Mouse (Mus musculus): ENCODE results near the gene Tenm4.

The Tenm4 gene

GRCm38 (mm10) chr7:96524486-96525205 lies 353.6 kb downstream of the Tenm4 start:
- no peak for DNase-seq (ENCODE audit: low spot score in 2 of 2)

DNA sequence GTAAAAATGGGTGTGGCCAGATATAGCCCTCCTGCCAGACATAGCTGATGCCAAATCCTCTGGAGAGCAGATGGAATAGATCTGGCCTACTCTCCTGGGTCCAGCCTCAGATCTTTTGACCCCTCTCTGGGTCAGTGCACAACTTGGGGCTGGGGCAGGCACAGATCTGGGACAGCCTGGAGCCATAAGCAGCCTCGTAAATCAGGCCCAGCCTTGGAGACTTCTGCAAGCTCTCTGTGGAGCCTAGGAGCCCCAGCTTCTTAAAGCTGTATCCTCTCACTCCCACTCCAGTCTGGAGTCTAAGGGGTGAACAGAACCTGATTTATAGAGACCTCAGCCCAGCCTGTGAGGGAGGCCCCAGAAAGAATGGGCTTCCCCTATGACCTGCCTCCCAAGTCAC lies 354.3 kb downstream of the Tenm4 start:
- no peak for DNase-seq (ENCODE audit: low spot score in 2 of 2)

DNA sequence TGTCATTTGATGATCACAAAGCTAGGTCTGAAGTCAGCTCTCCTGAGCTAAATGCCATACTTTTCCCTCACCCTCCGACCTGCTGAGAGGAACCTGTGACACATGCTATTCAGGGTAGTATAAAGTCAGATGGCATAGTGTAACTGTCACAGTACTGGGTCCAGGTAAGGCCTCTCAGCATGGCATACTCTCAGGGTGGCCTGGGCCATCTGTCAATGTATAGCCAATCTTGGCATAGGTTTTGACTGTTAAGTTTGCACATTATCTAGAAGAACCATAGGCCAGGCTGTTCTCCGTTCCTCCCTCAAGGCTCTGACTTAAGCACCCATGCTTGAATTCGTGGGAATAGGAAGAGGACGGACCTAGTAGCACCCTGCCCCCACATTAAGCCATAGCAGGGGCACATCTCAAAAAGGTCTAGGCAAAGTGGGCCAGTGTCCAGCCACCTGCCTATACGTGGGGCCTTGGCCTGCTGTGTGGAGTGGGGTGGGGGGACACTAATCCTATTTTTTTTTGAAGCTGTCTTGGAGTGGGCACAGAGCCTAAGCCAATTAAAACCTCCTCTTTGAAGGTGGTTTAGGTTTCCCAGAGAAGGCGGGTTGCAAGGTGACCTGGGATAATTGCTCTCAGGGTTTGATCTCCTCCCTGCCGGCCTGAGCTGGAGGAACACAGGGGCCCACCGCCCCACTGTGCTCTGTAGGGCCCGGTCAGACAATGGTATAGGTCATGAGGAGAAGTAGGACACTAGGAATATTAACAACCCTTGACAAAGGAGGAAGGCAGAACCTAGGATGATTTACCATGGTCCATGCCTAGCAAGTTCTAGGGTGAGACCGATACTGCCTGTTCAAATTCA lies 359.8 kb downstream of the Tenm4 start:
- no peak for DNase-seq (ENCODE audit: low spot score in 2 of 2)

DNA sequence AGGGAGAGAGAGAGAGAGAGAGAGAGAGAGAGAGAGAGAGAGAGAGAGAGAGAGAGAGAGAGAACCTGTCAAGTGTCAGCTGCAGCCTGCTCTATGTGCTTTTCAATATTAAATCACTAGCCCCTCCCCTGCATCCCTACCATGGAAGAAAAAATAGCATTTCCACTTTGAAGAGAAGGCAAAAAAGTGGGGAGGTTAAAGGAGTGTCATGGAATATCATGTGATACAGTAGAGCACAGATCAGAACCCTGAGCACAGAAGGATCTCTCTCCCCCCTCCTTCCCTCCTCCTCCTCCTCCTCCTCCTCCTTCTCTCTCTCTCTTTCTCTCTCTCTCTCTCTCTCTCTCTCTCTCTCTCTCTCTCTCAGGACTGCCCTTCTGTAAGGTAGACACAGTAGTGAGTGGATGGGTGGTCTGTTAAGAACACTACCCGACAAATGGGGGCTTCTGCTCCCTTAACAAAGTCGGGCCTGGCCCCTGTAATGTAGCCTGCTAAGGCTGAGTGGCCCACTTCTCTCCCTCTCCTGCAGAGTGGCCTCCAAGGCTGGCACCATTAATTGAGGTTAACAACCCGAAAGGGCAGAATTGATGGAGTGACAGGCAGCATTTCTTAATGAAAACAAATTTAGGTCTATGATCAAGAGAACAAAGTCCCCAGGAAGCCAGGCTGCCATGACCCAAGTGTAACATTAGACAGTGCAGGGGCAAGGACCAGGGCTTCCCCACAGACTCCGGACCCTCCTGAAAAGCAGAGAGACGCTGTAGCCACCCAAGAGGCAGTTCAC lies 361.1 kb downstream of the Tenm4 start:
- no peak for DNase-seq (ENCODE audit: low spot score in 2 of 2)

GRCm38 (mm10) chr7:96532804-96533400 lies 361.9 kb downstream of the Tenm4 start:
- no peak for DNase-seq (ENCODE audit: low spot score in 2 of 2)

DNA sequence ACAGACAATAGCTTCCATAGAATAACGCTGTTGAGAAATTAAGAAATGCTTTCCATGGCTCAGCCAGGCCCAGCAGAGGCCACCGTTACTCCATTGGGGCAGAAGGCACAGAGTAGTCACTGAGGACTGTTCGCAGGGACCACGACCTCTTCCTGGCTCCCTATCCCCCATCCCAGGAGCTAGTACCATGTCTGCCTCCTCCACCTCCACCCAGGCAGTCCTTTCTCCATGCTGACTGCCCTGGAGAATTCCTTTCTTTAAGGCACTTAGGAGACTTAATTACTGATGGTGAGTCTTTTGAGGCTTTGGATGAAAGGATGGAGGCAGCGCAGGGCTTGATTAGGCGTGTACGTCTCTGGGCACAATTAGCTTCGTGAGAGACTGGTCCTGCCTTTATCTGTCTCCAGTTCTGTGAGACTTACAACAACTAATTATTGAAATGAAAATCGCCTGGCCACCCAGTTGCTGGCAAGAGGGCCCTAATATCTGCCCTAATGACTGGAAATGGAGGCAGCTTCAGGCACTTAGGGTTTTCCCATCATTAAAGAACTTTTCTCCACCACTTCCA lies 365.4 kb downstream of the Tenm4 start:
- DNase-seq (ENCODE audit: low spot score in 2 of 2) = no peak

DNA sequence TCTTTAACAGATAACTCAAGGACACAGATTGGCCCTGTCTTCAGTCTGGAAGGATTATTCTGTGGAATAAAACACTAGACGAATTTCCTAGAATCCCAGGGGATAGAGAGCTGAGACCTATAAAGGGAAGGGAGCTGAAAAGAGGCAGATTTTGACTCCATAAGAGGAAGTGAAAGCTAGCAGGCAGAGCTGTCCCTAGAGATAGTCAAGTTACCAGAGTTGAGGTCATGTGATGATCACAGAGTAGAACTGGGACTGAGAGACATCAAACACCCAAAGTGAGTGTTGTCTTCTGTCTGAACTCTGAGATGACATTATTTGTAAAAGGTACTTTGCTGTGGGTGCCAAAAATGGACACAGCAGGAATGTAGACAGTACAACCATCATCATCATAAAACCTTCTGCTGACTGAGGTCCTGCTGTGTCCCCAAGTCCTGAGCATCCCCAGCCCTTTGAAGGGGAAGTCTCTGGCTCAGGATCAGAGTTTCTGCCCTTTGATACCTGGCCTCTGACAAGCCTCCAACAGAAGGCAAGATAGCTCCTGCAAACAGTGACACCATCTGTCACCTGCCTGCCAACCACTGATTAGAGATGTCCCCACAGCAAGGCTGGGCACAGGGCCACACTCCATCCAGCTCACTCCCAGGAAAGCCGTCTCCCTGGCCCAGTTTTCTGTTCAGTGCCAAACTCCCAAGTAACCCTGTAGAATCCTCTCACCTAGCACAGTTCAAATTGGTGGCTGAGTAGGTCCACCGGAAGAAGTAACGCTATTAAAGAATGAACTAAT lies 368.4 kb downstream of the Tenm4 start:
- peak; percentile 4 to 19 for DNase-seq (ENCODE audit: low spot score in 2 of 2)

- DNase-seq (ENCODE audit: low spot score in 2 of 2) = no peak
Measured at GRCm38 (mm10) chr7:96540458-96541096, 369.5 kb downstream of the Tenm4 start.

DNA sequence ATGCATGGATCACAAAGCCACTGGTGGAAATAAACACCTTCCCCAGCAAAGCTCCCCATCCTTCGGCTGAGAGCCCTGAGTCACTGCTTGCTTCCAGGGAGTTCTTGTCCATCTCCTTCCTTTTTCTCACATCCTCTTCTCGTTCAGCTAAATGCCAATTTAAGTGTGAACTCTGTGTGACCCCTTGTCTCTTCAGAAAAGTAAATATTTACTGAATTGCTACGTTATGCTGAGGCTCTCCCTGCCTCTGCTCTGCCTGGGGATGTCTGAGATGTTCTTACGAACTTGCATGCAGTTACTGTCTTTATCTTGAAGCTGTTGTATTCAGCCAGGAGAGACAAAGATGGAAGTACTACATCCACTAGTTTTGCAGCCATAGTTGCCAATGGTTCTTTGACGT lies 374.9 kb downstream of the Tenm4 start:
- DNase-seq (ENCODE audit: low spot score in 2 of 2) = no peak

GRCm38 (mm10) chr7:96551809-96552208 lies 380.8 kb downstream of the Tenm4 start:
- no peak for DNase-seq (ENCODE audit: low spot score in 2 of 2)

GRCm38 (mm10) chr7:96552292-96552860 lies 381.3 kb downstream of the Tenm4 start:
- no peak for DNase-seq (ENCODE audit: low spot score in 2 of 2)

DNA sequence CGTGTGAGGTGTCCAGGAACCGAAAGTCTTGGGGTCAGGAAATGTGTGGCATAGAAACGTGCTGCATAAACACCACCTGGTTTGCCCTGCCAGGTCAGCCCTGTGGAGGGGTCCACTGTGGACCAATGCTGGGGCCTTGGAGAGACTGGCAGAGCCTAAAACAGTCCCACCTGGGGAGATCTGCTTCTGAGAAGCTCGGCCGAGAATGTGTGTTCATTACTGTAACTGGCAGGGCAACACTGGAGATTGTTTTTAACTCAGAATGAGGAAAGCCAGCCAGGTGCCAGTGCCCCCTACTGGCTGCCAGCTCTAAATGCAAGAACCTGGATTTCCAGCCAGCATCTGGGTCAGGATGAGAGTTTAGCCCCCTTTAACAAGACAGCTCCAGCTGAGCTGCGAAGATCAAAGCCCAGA lies 383.2 kb downstream of the Tenm4 start:
- no peak for DNase-seq (ENCODE audit: low spot score in 2 of 2)

DNA sequence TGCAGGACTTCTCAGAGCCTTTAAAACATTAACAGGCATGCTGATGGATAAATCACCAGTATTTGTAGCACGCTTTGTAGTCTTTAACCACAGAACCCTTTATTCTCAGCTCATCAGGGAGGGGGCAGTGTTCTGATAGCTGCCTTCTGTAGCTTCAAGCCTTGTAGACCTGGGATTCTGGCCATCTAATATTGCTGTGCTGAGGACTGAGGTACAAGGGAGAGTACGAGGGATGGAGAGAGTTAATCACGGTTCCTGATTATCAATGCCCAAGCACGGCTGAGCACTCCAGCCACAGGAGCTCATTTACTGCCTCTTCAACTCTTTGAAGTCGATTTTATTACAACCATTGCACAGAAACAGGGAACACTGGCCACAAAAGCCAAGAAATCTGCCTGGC lies 384.2 kb downstream of the Tenm4 start:
- DNase-seq (ENCODE audit: low spot score in 2 of 2) = no peak

- DNase-seq (ENCODE audit: low spot score in 2 of 2) = no peak
Measured at GRCm38 (mm10) chr7:96556756-96557155, 385.7 kb downstream of the Tenm4 start.

DNA sequence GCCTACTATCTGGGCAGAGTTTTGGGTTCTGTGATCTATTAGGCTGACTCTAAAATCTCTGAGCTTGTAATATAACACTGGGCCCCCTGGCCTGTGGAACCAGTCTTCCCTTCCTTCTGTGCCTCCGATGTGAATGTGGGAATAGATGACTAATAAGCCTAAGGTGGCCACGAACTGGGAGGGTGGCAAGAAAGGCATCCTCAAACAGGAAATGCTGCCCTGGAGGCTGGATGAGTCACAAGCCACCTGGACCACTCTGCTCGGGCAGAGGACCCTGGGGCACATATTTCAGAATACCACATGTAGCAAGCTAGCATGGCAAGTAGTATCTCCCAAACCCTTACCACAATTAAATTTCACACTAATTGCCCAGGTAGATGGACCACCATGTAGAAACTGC lies 391.8 kb downstream of the Tenm4 start:
- DNase-seq (ENCODE audit: low spot score in 2 of 2) = no peak

DNA sequence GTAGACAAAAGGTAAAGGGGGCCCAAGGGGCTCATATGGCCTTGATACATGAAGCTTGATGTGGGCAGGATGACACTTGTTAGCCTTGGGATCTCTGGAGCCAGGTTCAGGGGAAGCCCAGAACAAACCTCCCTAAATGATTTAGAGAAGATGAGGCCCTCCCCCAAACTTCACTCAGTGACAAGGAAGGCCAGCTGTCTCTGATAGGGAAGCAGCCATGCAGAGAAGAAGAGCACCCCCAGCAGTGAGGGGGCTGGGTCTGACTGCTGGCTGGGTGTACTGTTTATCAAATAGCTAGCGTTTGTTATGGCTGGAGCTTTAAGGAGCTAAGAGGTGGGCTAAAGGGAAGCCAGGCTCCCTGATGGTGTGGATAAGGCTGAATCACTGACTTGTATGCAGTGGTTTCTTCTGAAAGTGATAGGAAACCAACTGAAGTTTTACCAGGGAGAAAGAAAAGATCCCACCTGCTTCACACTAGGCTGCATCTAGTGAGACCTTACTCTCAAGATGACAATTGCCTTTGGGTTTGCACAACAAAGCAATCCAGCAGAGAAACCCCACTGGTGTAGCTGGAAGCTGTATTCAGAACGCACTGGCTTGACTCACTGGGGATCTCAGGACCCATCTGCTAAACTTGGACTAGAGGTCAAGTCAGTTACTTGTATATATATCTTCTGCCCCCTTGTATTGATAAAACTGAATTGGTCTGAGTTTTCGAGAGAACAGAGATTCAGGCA lies 392.5 kb downstream of the Tenm4 start:
- no peak for DNase-seq (ENCODE audit: low spot score in 2 of 2)

GRCm38 (mm10) chr7:96565806-96566205 lies 394.8 kb downstream of the Tenm4 start:
- no peak for DNase-seq (ENCODE audit: low spot score in 2 of 2)

- no peak for DNase-seq (ENCODE audit: low spot score in 2 of 2)
Measured at GRCm38 (mm10) chr7:96566260-96566659, 395.2 kb downstream of the Tenm4 start.

GRCm38 (mm10) chr7:96568034-96568433 lies 397.0 kb downstream of the Tenm4 start:
- no peak for DNase-seq (ENCODE audit: low spot score in 2 of 2)
